Mouse (Mus musculus) G1E (cell line): Measurements from ENCODE around the gene Aldob. TPM values are rescaled to one million over a fixed set of nuclear protein-coding genes. Genes with fewer than 3 reads are reported as not detected.

Experiments used
- ATAC-seq: 2 replicates; pipeline ENCODE4 v1.8.0; 2016; ENCODE audit warnings: mild to moderate bottlenecking; ENCODE audit not compliant: insufficient number of reproducible peaks, poor library complexity, low FRiP score, severe bottlenecking; ENCODE audit errors: extremely low read depth
- DNase-seq: peaks from one replicate; pipeline ENCODE4 v3.0.0; 2012; ENCODE audit warnings: low spot score
- H3K27me3 ChIP-seq: 2 replicates; pipeline ENCODE4 v1.6.1; 2012; ENCODE audit warnings: mild to moderate bottlenecking, low read length, inconsistent platforms; ENCODE audit not compliant: insufficient read depth
- H3K36me3 ChIP-seq: replicated peaks from 2 replicates; pipeline ENCODE3; 2012; ENCODE audit warnings: mild to moderate bottlenecking, inconsistent platforms
- H3K4me1 ChIP-seq: 2 replicates; pipeline ENCODE4 v1.6.1; 2012; ENCODE audit warnings: low read depth, low read length, inconsistent platforms, mixed read lengths; ENCODE audit not compliant: insufficient read depth
- H3K4me3 ChIP-seq: 2 replicates; pipeline ENCODE4 v1.5.1; 2012; ENCODE audit warnings: low read depth, mild to moderate bottlenecking, inconsistent platforms, low read length, moderate library complexity, mixed read lengths
- H3K9me3 ChIP-seq: replicated peaks from 2 replicates; pipeline ENCODE4 v1.6.1; 2012; ENCODE audit warnings: inconsistent platforms
- CTCF ChIP-seq: IDR thresholded peaks from 2 replicates; pipeline ENCODE4 v1.5.1; 2012; ENCODE audit warnings: low read depth, low read length, inconsistent platforms, mixed read lengths
- GATA1 ChIP-seq: IDR thresholded peaks from 2 replicates; pipeline ENCODE4 v1.6.1; 2012; ENCODE audit warnings: borderline replicate concordance, low read length, inconsistent platforms, mixed read lengths
- GATA2 ChIP-seq: IDR thresholded peaks from 2 replicates; pipeline ENCODE4 v1.6.1; 2012; ENCODE audit warnings: low read depth, low read length, inconsistent platforms, borderline replicate concordance
- POLR2AphosphoS5 ChIP-seq: IDR thresholded peaks from 2 replicates; pipeline ENCODE4 v1.6.1; 2012; ENCODE audit warnings: low read depth, low read length, inconsistent platforms; ENCODE audit not compliant: insufficient replicate concordance
- TAL1 ChIP-seq: conservative IDR thresholded peaks from 2 replicates; pipeline ENCODE4 v1.6.1; 2012; ENCODE audit warnings: low read depth, low read length, inconsistent platforms, mixed read lengths
- polyA plus RNA-seq: library from polyadenylated mRNA; stranded (reverse); fragments of >175 nt; gene quantifications from 2 replicates; pipeline ENCODE4 v1.2.3, GENCODE M21; 2012
- total RNA-seq, 2 experiments: library from RNA; stranded (forward) in 1 of 2; stranded (reverse) in 1 of 2; fragments of 200-1000 nt in 1 of 2; fragments of >200 nt in 1 of 2; fragmentation: Nextera tagmentation in 1 of 2; gene quantifications; 2 replicates each; pipeline ENCODE4 v1.2.3; 2014 to 2017

Aldob gene
- total and polyA plus RNA-seq, 3 experiments = 0.44 TPM; not detected in 2

- peaks cover 2% of the 10 kb centered on the region for H3K36me3 ChIP-seq
- H3K4me3 ChIP-seq = no peak within 1 kb of the TSS
- TF ChIP-seq TAL1 (no peak), GATA2 (no peak), GATA1 (no peak), POLR2AphosphoS5 (no peak), CTCF (no peak)
- 0 out of 2 replicates have a peak, but pooled peaks cover 3% of the 10 kb centered on the region for H3K27me3 ChIP-seq
- no peaks in the 10 kb centered on the region for H3K9me3 ChIP-seq
- peaks cover 4% of the 10 kb centered on the region for H3K4me1 ChIP-seq
- DNase-seq (no peak), ATAC-seq (no peak)
These were observed 43.0 kb downstream of the Aldob start, which contains the start of gene Baat for GRCm38 (mm10) chr4:49506386-49506785. Gene Baat (minus strand): TSS chr4:49506557.

- no peaks in the 10 kb centered on the region for H3K9me3 ChIP-seq
- H3K27me3 ChIP-seq = 0 out of 2 replicates have a peak, but pooled peaks cover 3% of the 10 kb centered on the region
- no peak overlapping the region for H3K4me3 ChIP-seq
- H3K36me3 ChIP-seq = no peaks in the 10 kb centered on the region
- ATAC-seq (no peak), DNase-seq (no peak)
- peaks cover 4% of the 10 kb centered on the region for H3K4me1 ChIP-seq
- no peak for TF ChIP-seq GATA1
These were observed 45.8 kb downstream of the Aldob start for GRCm38 (mm10) chr4:49503563-49503962.

Other genes with a start within 250 kb of the Aldob start
- gene Acnat2, start 141.4 kb downstream of the Aldob start, total RNA-seq (2014; fragmentation: Nextera tagmentation) = not detected in 2 replicates
- not detected in 2 replicates for gene Acnat2, start 141.4 kb downstream of the Aldob start, total RNA-seq (2017)
- gene Acnat2, start 141.4 kb downstream of the Aldob start, polyA plus RNA-seq = not detected in 2 replicates
- gene Acnat1, start 75.6 kb downstream of the Aldob start, total RNA-seq (2014; fragmentation: Nextera tagmentation) = not detected in 2 replicates
- gene Acnat1, start 75.6 kb downstream of the Aldob start, total RNA-seq (2017) = 0.17 TPM in 1 of 2 replicates, not detected in the other
- gene Acnat1, start 75.6 kb downstream of the Aldob start, polyA plus RNA-seq = not detected in 2 replicates
- gene Baat, start 43.0 kb downstream of the Aldob start, total RNA-seq (2014; fragmentation: Nextera tagmentation) = not detected in 2 replicates
- 0.12 TPM in 1 of 2 replicates, not detected in the other for gene Baat, start 43.0 kb downstream of the Aldob start, total RNA-seq (2017)
- gene Baat, start 43.0 kb downstream of the Aldob start, polyA plus RNA-seq = not detected in 2 replicates
- gene Mrpl50, start 28.5 kb downstream of the Aldob start, total RNA-seq (2014; fragmentation: Nextera tagmentation) = 58.4 and 68.4 TPM in 2 replicates
- 45.5 and 47.7 TPM in 2 replicates for gene Mrpl50, start 28.5 kb downstream of the Aldob start, total RNA-seq (2017)
- 3.3 and 4.3 TPM in 2 replicates for gene Mrpl50, start 28.5 kb downstream of the Aldob start, polyA plus RNA-seq
- gene Zfp189, start 28.4 kb downstream of the Aldob start, total RNA-seq (2014; fragmentation: Nextera tagmentation) = 17.0 and 17.5 TPM in 2 replicates
- gene Zfp189, start 28.4 kb downstream of the Aldob start, total RNA-seq (2017) = 6.9 and 8.4 TPM in 2 replicates
- 1.4 and 1.5 TPM in 2 replicates for gene Zfp189, start 28.4 kb downstream of the Aldob start, polyA plus RNA-seq
- 19.0 and 30.1 TPM in 2 replicates for gene Tmem246, start 48.3 kb upstream of the Aldob start, total RNA-seq (2014; fragmentation: Nextera tagmentation)
- 16.6 and 19.7 TPM in 2 replicates for gene Tmem246, start 48.3 kb upstream of the Aldob start, total RNA-seq (2017)
- gene Tmem246, start 48.3 kb upstream of the Aldob start, polyA plus RNA-seq = 27.3 and 29.5 TPM in 2 replicates
- 95.7 and 111 TPM in 2 replicates for gene Rnf20, start 82.5 kb upstream of the Aldob start, total RNA-seq (2014; fragmentation: Nextera tagmentation)
- 116 and 123 TPM in 2 replicates for gene Rnf20, start 82.5 kb upstream of the Aldob start, total RNA-seq (2017)
- 33.6 and 35.2 TPM in 2 replicates for gene Rnf20, start 82.5 kb upstream of the Aldob start, polyA plus RNA-seq
- not detected in 2 replicates for gene Ppp3r2, start 132.5 kb upstream of the Aldob start, total RNA-seq (2014; fragmentation: Nextera tagmentation)
- 0.05 and 0.06 TPM in 2 replicates for gene Ppp3r2, start 132.5 kb upstream of the Aldob start, total RNA-seq (2017)
- gene Ppp3r2, start 132.5 kb upstream of the Aldob start, polyA plus RNA-seq = not detected in 2 replicates